Mouse (Mus musculus) c-Kit-negative CD71-positive TER-119-positive erythroid progenitor cells, embryonic 14.5 days (primary cell): Measurements from ENCODE around the gene Olfr191.
"Not testable (repeated sequence)": the region's sequence is repeated elsewhere in the genome, so short reads cannot be mapped to it uniquely, and the experiment has no call there.

Experiments
- DNase-seq: peaks from one replicate; pipeline ENCODE4 v3.0.0-alpha.2; 2013; ENCODE audit warnings: low read depth, low spot score

Olfr191 gene

GRCm38 (mm10) chr16:59089722-59090121 is at the start of gene Olfr191:
Gene Olfr191 (minus strand): TSS chr16:59089822.
- not testable (repeated sequence) for DNase-seq

- no peak for DNase-seq
Observed at GRCm38 (mm10) chr16:59130740-59131139, 41.1 kb upstream of the Olfr191 start.

GRCm38 (mm10) chr16:59120969-59121368 is 31.3 kb upstream of the Olfr191 start, which contains the start of gene Olfr194:
Gene Olfr194 (minus strand): TSS chr16:59121069.
- no peak for DNase-seq

GRCm38 (mm10) chr16:59111781-59112180 is 22.2 kb upstream of the Olfr191 start, which contains the start of gene Olfr193:
Gene Olfr193 (minus strand): TSS chr16:59111881.
- no peak for DNase-seq

- not testable (repeated sequence) for DNase-seq
Observed at GRCm38 (mm10) chr16:59108522-59108921, 18.9 kb upstream of the Olfr191 start.

GRCm38 (mm10) chr16:59105312-59105711 is 15.7 kb upstream of the Olfr191 start:
- DNase-seq: no peak

- DNase-seq: not testable (repeated sequence)
Observed at GRCm38 (mm10) chr16:59081113-59081512, 8.5 kb downstream of the Olfr191 start.

- no peak for DNase-seq
Observed at GRCm38 (mm10) chr16:59077905-59078304, 11.7 kb downstream of the Olfr191 start, which contains the start of gene Olfr190. Gene Olfr190 (minus strand): TSS chr16:59078005.

- no peak for DNase-seq
Observed at GRCm38 (mm10) chr16:59073520-59073919, 16.1 kb downstream of the Olfr191 start.

- no peak for DNase-seq
Observed at GRCm38 (mm10) chr16:59071755-59072154, 17.9 kb downstream of the Olfr191 start.

- not testable (repeated sequence) for DNase-seq
Observed at GRCm38 (mm10) chr16:59062411-59062810, 27.2 kb downstream of the Olfr191 start.

GRCm38 (mm10) chr16:59049286-59049685 is 40.3 kb downstream of the Olfr191 start:
- not testable (repeated sequence) for DNase-seq

- no peak for DNase-seq
Observed at GRCm38 (mm10) chr16:59048860-59049259, 40.8 kb downstream of the Olfr191 start.

GRCm38 (mm10) chr16:59047579-59047978 is 42.0 kb downstream of the Olfr191 start:
- DNase-seq: no peak

- DNase-seq: no peak
Observed at GRCm38 (mm10) chr16:59045835-59046234, 43.8 kb downstream of the Olfr191 start.

- no peak for DNase-seq
Observed at GRCm38 (mm10) chr16:59039710-59040109, 49.9 kb downstream of the Olfr191 start, which contains the start of gene Olfr187. Gene Olfr187 (minus strand): TSS chr16:59039767.
